Mouse (Mus musculus): ENCODE measurements around the gene Katnal1.

DNA sequence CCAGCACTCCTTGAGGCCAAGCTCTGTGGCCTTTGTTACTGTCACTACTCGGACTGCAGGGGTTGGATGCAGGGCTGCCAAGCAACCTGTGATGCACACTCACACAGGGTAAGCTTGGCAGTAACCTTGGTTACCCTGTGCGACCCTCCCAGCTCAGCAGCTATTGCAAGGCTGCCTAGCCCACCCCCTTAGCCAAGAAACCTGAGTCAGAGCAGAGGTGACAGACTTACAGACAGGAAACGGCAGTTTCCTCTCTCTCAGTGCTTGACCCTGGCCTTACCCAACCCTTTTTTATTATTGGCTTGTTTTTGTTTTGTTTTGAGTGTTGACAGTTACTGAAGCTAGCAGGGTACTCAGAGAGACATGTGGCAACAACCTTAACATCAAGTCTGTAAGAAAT lies 16.9 kb downstream of the Katnal1 start:
- TF ChIP-seq CTCF (IDR thresholded peaks at IDR 0.05; ENCODE audit: low read depth) (no peak), EP300 (IDR thresholded peaks at IDR 0.05; ENCODE audit: low read depth) (no peak)

Data from heart, postnatal 0 days (tissue).